Mouse (Mus musculus): ENCODE results near the gene Gm21885. TPM values are rescaled to one million over a fixed set of nuclear protein-coding genes. Genes with fewer than 3 reads are reported as not detected.
A peak's percentile ranks its signal among the peaks of the same experiment; 100 is the strongest.

Gm21885 gene
- polyA plus RNA-seq, 1 experiment from 2014 or later, result 1.6 TPM

DNA sequence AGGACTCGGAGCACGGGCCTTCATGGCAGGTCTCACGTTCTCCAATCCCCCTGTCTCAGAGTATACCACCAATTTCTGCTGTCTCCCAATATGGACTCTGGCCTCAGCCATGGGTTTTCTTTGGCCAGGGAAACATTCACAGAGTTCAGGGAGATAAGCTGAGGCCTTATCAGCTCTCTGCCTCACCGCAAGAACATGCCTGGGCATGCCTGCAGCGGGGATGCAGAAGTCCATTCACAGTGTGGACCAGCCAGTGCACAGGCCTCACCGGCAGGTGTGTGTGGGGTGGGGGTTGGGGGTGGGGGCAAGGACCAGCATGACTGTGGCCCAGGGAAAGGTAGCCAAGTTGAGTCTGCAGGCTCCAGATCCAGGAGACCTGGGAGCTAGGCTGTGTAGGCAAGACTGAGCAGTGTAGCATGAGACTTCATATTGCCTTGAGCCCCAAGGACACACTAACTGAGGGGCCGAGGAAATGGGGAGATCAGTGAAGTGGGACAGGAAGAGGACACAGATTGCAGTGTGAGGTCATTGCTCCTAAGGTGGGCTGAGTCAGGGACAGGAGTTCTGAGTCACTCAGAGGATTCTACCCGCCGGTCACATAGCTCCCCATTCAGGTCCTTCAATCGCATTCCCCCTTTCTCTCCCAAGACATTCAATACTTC, 7.3 kb upstream of the Gm21885 start:
- Histone ChIP-seq H3K4me1 (replicated peaks; ENCODE audit: control insufficient read depth, insufficient read depth, low read length) (peaks cover 8% of the 10 kb centered on the region; the same call in 1 of the 2 replicates), H3K4me3 (ENCODE audit: low read depth, low read length) (no peak overlapping the region), H3K4me2 (ENCODE audit: low read length) (no peak overlapping the region), H3K27me3 (replicated peaks; ENCODE audit: control insufficient read depth, insufficient read depth, low read length) (no peaks in the 10 kb centered on the region), H3K36me3 (ENCODE audit: control insufficient read depth, insufficient read depth, low read length) (no peaks in the 10 kb centered on the region), H3K9me3 (ENCODE audit: control insufficient read depth, low read length) (no peaks in the 10 kb centered on the region), H3K27ac (ENCODE audit: low read depth) (peak overlapping the region; percentile 51), H3K9ac (ENCODE audit: low read length) (no peak overlapping the region)
- WGBS, result 78% methylated on average over 10 of the region's 10 CpGs
- no peak for DNase-seq (ENCODE audit: low spot score)
- peak; percentile 55; the same call in 1 of the 2 replicates for ATAC-seq (replicated peaks; ENCODE audit: low FRiP score, low TSS enrichment, low read depth)

DNA sequence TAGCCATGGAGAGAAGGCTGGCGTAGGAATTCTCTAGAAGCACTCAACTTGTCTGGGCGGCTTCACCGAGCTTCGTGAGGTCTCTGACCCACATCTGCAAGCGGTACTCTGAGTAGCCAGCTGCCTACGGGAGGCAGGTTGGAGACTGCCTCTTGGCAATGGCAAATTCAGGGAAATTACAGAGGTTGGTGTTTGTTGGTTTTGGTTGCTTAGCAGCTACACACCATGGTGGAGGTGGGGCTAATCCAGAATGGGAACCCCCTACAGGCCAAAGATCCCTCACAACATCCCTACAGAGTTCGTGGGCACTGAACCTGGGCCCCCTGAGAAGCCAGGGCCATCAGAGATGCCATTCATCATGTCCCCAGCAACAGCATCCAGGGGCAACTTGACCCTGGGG, 6.4 kb upstream of the Gm21885 start:
- H3K4me1 ChIP-seq (replicated peaks; ENCODE audit: control insufficient read depth, insufficient read depth, low read length), result peaks cover 8% of the 10 kb centered on the region; the same call in 1 of the 2 replicates
- no peak overlapping the region for H3K4me2 ChIP-seq (ENCODE audit: low read length)
- no peak overlapping the region for H3K9ac ChIP-seq (ENCODE audit: low read length)
- H3K9me3 ChIP-seq (ENCODE audit: control insufficient read depth, low read length), result no peaks in the 10 kb centered on the region
- ATAC-seq (replicated peaks; ENCODE audit: low FRiP score, low TSS enrichment, low read depth) (no peak), DNase-seq (ENCODE audit: low spot score) (no peak)
- 81% methylated on average over 7 of the region's 7 CpGs for WGBS
- H3K27ac ChIP-seq (ENCODE audit: low read depth), result no peak overlapping the region
- H3K36me3 ChIP-seq (ENCODE audit: control insufficient read depth, insufficient read depth, low read length), result no peaks in the 10 kb centered on the region
- no peak overlapping the region for H3K4me3 ChIP-seq (ENCODE audit: low read depth, low read length)
- no peaks in the 10 kb centered on the region for H3K27me3 ChIP-seq (replicated peaks; ENCODE audit: control insufficient read depth, insufficient read depth, low read length)

GRCm38 (mm10) chr11:94275686-94276085, 6.0 kb upstream of the Gm21885 start:
- Histone ChIP-seq H3K4me3 (ENCODE audit: low read depth, low read length) (no peak overlapping the region), H3K36me3 (ENCODE audit: control insufficient read depth, insufficient read depth, low read length) (no peaks in the 10 kb centered on the region), H3K27ac (ENCODE audit: low read depth) (no peak overlapping the region), H3K4me2 (ENCODE audit: low read length) (no peak overlapping the region), H3K9me3 (ENCODE audit: control insufficient read depth, low read length) (no peaks in the 10 kb centered on the region), H3K4me1 (replicated peaks; ENCODE audit: control insufficient read depth, insufficient read depth, low read length) (peaks cover 8% of the 10 kb centered on the region; the same call in 1 of the 2 replicates), H3K9ac (ENCODE audit: low read length) (no peak overlapping the region), H3K27me3 (replicated peaks; ENCODE audit: control insufficient read depth, insufficient read depth, low read length) (no peaks in the 10 kb centered on the region)
- 84% methylated on average over 2 of the region's 2 CpGs for WGBS
- ATAC-seq (replicated peaks; ENCODE audit: low FRiP score, low TSS enrichment, low read depth), result no peak
- no peak for DNase-seq (ENCODE audit: low spot score)

DNA sequence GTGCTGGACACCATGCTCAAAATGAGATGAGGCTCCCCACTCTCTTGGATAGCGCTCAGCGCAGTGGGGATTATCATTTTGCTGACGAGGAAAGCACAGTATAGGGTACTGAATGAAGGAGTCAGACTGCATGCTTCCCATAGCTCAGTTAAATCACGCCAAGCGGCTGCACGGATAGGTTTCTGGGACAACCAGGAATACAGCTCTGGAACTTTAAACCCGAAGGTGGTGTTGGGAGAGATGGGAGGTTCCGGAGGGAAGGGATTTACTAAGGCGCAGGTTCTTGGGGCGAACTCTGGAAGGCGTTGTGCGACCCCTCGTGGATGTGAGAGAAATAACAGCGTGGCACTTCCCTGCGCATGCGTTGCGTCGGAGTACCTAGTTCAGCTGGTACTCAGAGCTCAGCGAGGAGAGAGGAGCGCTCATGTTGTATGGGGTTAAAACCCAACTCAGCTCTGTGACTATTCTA, 4.8 kb upstream of the Gm21885 start:
- 8% methylated on average over 20 of the region's 20 CpGs for WGBS
- H3K4me3 ChIP-seq (ENCODE audit: low read depth, low read length), result peak overlapping the region; percentile 29
- no peaks in the 10 kb centered on the region for H3K27me3 ChIP-seq (replicated peaks; ENCODE audit: control insufficient read depth, insufficient read depth, low read length)
- DNase-seq (ENCODE audit: low spot score) (peak; percentile 91), ATAC-seq (replicated peaks; ENCODE audit: low FRiP score, low TSS enrichment, low read depth) (peak; percentile 50)
- H3K27ac ChIP-seq (ENCODE audit: low read depth), result no peak overlapping the region
- 0 out of 2 replicates have a peak overlapping the region, but pooled peaks have one; percentile 33 for H3K9ac ChIP-seq (ENCODE audit: low read length)
- peaks cover 8% of the 10 kb centered on the region; the same call in 1 of the 2 replicates for H3K4me1 ChIP-seq (replicated peaks; ENCODE audit: control insufficient read depth, insufficient read depth, low read length)
- no peaks in the 10 kb centered on the region for H3K36me3 ChIP-seq (ENCODE audit: control insufficient read depth, insufficient read depth, low read length)
- H3K9me3 ChIP-seq (ENCODE audit: control insufficient read depth, low read length), result no peaks in the 10 kb centered on the region
- peak overlapping the region; percentile 64 for H3K4me2 ChIP-seq (ENCODE audit: low read length)

GRCm38 (mm10) chr11:94282291-94282690, 618 bp downstream of the Gm21885 start:
- no peak overlapping the region for H3K4me2 ChIP-seq (ENCODE audit: low read length)
- no peak for DNase-seq (ENCODE audit: low spot score)
- H3K4me3 ChIP-seq (ENCODE audit: low read depth, low read length), result no peak overlapping the region
- H3K27ac ChIP-seq (ENCODE audit: low read depth), result no peak overlapping the region
- no peak for ATAC-seq (replicated peaks; ENCODE audit: low FRiP score, low TSS enrichment, low read depth)
- peaks cover 36% of the 10 kb centered on the region for H3K36me3 ChIP-seq (ENCODE audit: control insufficient read depth, insufficient read depth, low read length)
- no peak overlapping the region for H3K9ac ChIP-seq (ENCODE audit: low read length)
- H3K9me3 ChIP-seq (ENCODE audit: control insufficient read depth, low read length), result no peaks in the 10 kb centered on the region
- no peaks in the 10 kb centered on the region for H3K27me3 ChIP-seq (replicated peaks; ENCODE audit: control insufficient read depth, insufficient read depth, low read length)
- 59% methylated on average over 5 of the region's 5 CpGs for WGBS
- 0 out of 2 replicates have a peak, but pooled peaks cover 2% of the 10 kb centered on the region for H3K4me1 ChIP-seq (replicated peaks; ENCODE audit: control insufficient read depth, insufficient read depth, low read length)

- Histone ChIP-seq H3K9me3 (ENCODE audit: control insufficient read depth, low read length) (no peaks in the 10 kb centered on the region), H3K4me3 (ENCODE audit: low read depth, low read length) (no peak overlapping the region), H3K27me3 (replicated peaks; ENCODE audit: control insufficient read depth, insufficient read depth, low read length) (no peaks in the 10 kb centered on the region), H3K4me1 (replicated peaks; ENCODE audit: control insufficient read depth, insufficient read depth, low read length) (no peaks in the 10 kb centered on the region), H3K27ac (ENCODE audit: low read depth) (no peak overlapping the region), H3K4me2 (ENCODE audit: low read length) (no peak overlapping the region), H3K36me3 (ENCODE audit: control insufficient read depth, insufficient read depth, low read length) (peaks cover 49% of the 10 kb centered on the region), H3K9ac (ENCODE audit: low read length) (no peak overlapping the region)
- WGBS, result 90% methylated on average over 6 of the region's 6 CpGs
- DNase-seq (ENCODE audit: low spot score), result no peak
- no peak for ATAC-seq (replicated peaks; ENCODE audit: low FRiP score, low TSS enrichment, low read depth)
These were observed 1.9 kb downstream of the Gm21885 start for GRCm38 (mm10) chr11:94283536-94284099.

DNA sequence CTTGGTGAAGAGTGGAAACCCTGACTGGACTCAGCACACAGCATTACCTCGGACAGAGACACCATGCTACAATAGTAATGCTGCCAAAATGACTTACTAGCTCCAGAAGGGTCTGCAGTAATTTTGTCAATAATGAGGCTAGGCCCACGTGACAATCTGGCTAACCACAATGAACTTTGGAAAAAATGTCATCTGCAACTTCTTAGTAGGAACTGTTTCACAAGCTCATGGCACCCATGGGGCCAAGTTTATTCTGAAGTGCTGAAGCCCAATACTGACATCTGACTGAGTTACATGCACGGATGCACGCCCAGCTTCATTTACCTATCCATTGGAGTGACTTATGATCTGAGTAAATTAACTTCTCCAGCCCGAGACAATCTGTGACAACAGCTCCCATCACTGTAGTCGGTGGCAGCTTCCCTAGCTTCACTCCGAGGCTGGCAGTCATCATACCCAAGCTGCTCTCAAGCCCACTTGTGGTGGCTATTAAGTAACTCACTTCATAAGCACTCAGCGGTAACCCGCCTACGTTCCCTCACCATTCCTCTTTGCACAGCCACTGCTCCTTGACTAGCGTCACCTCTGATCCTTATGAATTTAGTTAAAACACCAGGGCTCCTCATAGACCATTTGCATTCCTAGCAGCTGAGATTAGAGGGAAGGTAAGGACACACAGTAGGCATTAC, 4.4 kb downstream of the Gm21885 start:
- WGBS, result 93% methylated on average over 11 of the region's 11 CpGs
- Histone ChIP-seq H3K4me3 (ENCODE audit: low read depth, low read length) (no peak overlapping the region), H3K9ac (ENCODE audit: low read length) (no peak overlapping the region), H3K4me1 (replicated peaks; ENCODE audit: control insufficient read depth, insufficient read depth, low read length) (no peaks in the 10 kb centered on the region), H3K4me2 (ENCODE audit: low read length) (no peak overlapping the region), H3K9me3 (ENCODE audit: control insufficient read depth, low read length) (no peaks in the 10 kb centered on the region), H3K27me3 (replicated peaks; ENCODE audit: control insufficient read depth, insufficient read depth, low read length) (no peaks in the 10 kb centered on the region), H3K27ac (ENCODE audit: low read depth) (no peak overlapping the region), H3K36me3 (ENCODE audit: control insufficient read depth, insufficient read depth, low read length) (peaks cover 73% of the 10 kb centered on the region)
- DNase-seq (ENCODE audit: low spot score) (no peak), ATAC-seq (replicated peaks; ENCODE audit: low FRiP score, low TSS enrichment, low read depth) (no peak)

- H3K27me3 ChIP-seq (replicated peaks; ENCODE audit: control insufficient read depth, insufficient read depth, low read length), result no peaks in the 10 kb centered on the region
- no peak overlapping the region for H3K27ac ChIP-seq (ENCODE audit: low read depth)
- H3K9ac ChIP-seq (ENCODE audit: low read length), result no peak overlapping the region
- H3K36me3 ChIP-seq (ENCODE audit: control insufficient read depth, insufficient read depth, low read length), result peaks cover 84% of the 10 kb centered on the region
- H3K9me3 ChIP-seq (ENCODE audit: control insufficient read depth, low read length), result no peaks in the 10 kb centered on the region
- H3K4me2 ChIP-seq (ENCODE audit: low read length), result no peak overlapping the region
- DNase-seq (ENCODE audit: low spot score) (no peak), ATAC-seq (replicated peaks; ENCODE audit: low FRiP score, low TSS enrichment, low read depth) (no peak)
- no peak overlapping the region for H3K4me3 ChIP-seq (ENCODE audit: low read depth, low read length)
- no peaks in the 10 kb centered on the region for H3K4me1 ChIP-seq (replicated peaks; ENCODE audit: control insufficient read depth, insufficient read depth, low read length)
- 96% methylated on average over 5 of the region's 5 CpGs for WGBS
These were observed 5.4 kb downstream of the Gm21885 start for GRCm38 (mm10) chr11:94287105-94287504.
